Mouse (Mus musculus): ENCODE measurements around the gene Zfp318.

The Zfp318 gene

GRCm38 (mm10) chr17:46452683-46453082 lies 69.2 kb downstream of the Zfp318 start:
- DNase-seq = peak; percentile 56 to 73

- DNase-seq = peak in 1 of 2 experiments; percentile 33
These were observed 69.9 kb downstream of the Zfp318 start for GRCm38 (mm10) chr17:46453302-46453948.

- no peak for DNase-seq
These were observed 70.5 kb downstream of the Zfp318 start for GRCm38 (mm10) chr17:46453970-46454411.

- DNase-seq = no peak
These were observed 71.0 kb downstream of the Zfp318 start for GRCm38 (mm10) chr17:46454539-46454938.

- peak; percentile 22 to 41 for DNase-seq
These were observed 71.7 kb downstream of the Zfp318 start for GRCm38 (mm10) chr17:46455110-46455691.

- DNase-seq = peak; percentile 33 to 77
These were observed 74.3 kb downstream of the Zfp318 start for GRCm38 (mm10) chr17:46457791-46458190.

- no peak for DNase-seq
These were observed 74.9 kb downstream of the Zfp318 start for GRCm38 (mm10) chr17:46458439-46458838.

- DNase-seq = no peak
These were observed 77.1 kb downstream of the Zfp318 start for GRCm38 (mm10) chr17:46460673-46461072.

GRCm38 (mm10) chr17:46461347-46461746 lies 77.8 kb downstream of the Zfp318 start:
- no peak for DNase-seq

GRCm38 (mm10) chr17:46462226-46462625 lies 78.7 kb downstream of the Zfp318 start:
- no peak for DNase-seq

- no peak for DNase-seq
These were observed 84.3 kb downstream of the Zfp318 start for GRCm38 (mm10) chr17:46467830-46468229.

Data from kidney, adult 8-10 months (tissue).